Mouse (Mus musculus) testis, adult 2 months (tissue): ENCODE measurements around the gene Gtf3c1.

Source experiments
- CTCF ChIP-seq: fragments of 200-500 bp; IDR thresholded peaks from 2 replicates; pipeline ENCODE4 v1.5.1; 2012; ENCODE audit warnings: low read depth, mild to moderate bottlenecking, inconsistent platforms, low read length, moderate library complexity; ENCODE audit not compliant: control insufficient read depth, insufficient read depth, insufficient replicate concordance
- POLR2A ChIP-seq: fragments of 200-500 bp; IDR thresholded peaks from 2 replicates; pipeline ENCODE4 v1.6.1; 2012; ENCODE audit warnings: low read depth, mild to moderate bottlenecking, inconsistent platforms, low read length, moderate library complexity; ENCODE audit not compliant: control insufficient read depth

GRCm38 (mm10) chr7:125657511-125657910 is 50.1 kb downstream of the Gtf3c1 start:
- TF ChIP-seq CTCF (no peak), POLR2A (no peak)
